Mouse (Mus musculus) megakaryocyte progenitor cell, adult 5-6 weeks (primary cell): Measurements from ENCODE around the gene Psd4. TPM values are rescaled to one million over a fixed set of nuclear protein-coding genes. Genes with fewer than 3 reads are reported as not detected.

ENCODE experiments used
- ATAC-seq: replicated peaks from 2 replicates; pipeline ENCODE4 v1.8.0; 2016; ENCODE audit warnings: mild to moderate bottlenecking, moderate TSS enrichment, inconsistent platforms; ENCODE audit not compliant: poor library complexity
- total RNA-seq, 2 experiments: library from RNA; stranded (forward) in 1 of 2; stranded (reverse) in 1 of 2; fragments of 157-497, 149-512 nt in 1 of 2; fragments of 200-1000 nt in 1 of 2; gene quantifications; 2 replicates each; pipeline versions ENCODE4 v1.2.3 to v1.2.4; 2015 to 2017

The Psd4 gene
- total RNA-seq, 2 experiments from 2014 or later: 43.0 to 81.0 TPM

DNA sequence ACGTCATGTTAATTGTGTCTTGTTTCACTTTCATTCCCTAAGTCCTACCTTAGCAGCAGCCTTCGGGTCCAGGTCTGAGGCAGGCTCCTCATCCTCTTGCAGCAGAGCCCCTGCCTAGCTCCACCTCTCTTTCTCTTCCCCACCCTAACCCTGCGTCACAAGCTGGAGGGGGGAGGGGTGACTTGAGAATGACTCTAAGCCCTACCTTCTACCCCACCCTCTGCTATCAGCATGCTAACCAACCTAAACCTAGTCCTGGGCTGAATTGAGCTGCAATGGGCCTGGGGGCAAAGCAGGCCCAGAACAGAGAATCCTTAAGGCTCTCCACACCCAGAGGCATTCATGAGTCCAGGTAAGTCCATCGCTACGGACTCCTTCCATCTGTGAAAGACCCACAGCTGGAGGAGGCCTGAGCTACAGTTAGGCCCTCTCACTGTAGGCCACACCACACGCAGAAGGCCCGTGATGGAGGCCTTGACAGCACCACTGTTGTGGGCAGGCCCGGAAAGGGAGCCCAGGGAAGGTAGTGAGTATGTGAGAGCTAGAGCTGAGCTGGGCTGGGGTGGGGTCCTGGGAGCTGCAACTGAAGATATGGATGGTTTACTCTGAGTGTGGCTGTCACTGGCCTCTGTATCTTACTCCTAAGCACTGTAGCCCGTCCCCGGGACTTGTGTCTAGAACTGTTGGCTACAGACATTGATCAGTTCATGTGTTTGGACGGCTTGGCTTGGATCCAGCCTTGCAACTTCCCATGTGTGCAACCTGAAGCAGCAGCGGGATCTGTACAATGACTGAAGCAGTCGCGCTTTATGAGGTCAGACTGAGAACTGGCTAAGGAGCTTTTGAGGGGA, 18.0 kb downstream of the Psd4 start:
- peak; percentile 62 for ATAC-seq

DNA sequence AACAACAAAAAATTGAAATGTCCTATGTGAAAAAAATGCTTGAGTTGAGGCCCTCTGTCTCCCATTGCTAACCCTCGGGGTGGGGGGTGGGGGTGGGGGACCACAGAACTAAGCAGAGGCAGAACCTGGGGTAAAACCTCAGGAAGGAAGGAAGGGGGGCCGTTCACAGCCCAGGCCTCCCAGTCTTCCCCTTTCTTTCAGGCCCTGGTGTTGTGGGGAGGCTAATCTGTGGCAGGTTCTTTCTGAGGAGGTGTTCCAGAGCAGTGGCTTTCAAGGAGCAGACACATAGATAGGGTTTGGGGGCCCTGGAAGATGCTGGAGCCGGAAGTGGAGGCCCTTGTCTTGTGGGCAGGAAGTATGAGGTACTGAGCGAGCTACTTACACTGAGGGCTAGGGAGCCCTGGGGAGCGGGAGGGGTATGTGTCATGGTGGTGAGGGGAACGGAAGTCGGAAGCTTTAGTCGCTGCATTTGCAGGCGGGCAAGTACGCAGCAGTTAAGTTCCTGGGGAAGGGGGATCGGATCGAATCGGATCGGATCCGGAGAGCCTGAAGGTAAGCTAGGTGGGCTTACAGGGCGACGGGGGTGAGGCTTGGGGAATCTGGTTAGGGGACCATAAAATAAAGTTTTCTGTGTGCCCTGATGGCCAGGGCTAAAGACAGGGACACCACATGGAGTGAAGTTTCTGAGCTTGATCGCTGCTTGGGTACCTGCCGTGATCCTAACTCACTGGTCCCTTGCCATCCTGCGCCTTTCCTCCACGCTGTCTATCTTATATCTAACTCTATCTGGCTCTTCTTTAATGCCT, 19.0 kb downstream of the Psd4 start:
- ATAC-seq: peak; percentile 59

DNA sequence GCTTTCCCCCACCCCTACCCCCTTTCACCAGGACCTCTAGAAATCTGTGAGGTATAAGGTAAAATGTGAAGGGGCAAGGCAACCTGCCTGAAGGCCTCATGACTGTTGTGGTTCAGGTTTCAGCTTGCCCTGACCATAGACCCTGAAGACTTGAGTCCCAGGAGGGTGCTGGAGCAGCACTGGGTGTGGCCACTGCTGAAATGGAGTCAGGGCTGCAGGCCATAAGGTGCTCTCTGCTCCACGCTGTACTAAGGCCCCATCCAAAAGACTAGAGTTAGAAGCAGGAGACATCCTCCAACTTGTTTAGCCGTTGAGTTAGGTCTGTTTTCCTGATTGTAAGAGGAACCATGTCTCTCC, 19.6 kb downstream of the Psd4 start:
- ATAC-seq: no peak

DNA sequence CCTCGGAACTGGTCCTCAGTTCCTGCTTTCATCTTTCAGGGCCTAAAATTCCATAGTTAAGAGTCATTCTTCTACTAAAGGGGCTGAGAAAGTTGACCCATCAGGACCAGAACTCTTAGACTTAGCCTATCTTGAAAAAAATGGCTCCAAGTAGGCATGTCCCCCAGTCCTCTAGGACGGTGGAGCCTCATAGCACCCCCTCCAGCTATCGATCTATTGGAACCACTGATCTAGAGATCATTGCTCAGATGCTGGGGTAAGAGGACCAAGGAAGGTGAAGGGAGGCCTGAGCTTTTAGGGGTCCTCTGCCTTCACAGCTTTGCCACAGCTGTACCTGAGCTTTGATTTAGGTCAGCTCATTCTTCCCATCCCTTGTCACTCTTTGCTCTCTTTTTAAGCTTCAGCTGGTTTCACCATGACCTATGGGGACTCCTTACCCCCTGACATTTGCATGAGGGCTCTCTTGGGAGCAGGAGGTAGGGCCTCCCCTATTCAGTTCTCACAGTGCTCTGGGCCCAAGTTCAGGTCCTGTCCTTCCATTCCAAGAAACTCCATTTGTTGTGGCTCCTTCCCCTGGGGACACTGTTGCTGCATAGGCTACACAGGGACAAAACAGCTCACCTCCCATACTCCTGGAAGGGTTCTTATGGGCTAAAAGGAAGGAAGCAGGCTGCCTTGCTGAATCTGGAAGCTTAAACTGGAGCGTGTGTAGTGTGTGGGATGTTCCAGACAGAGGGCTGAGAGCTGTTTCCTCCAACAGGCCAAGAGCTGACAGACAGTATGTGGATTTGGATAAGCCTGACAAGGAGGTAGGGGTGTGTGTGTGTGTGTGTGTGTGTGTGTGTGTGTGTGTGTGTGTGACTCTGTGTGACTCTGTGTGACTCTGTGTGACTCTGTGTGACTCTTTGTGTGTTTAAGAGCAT, 20.2 kb downstream of the Psd4 start:
- ATAC-seq: no peak

DNA sequence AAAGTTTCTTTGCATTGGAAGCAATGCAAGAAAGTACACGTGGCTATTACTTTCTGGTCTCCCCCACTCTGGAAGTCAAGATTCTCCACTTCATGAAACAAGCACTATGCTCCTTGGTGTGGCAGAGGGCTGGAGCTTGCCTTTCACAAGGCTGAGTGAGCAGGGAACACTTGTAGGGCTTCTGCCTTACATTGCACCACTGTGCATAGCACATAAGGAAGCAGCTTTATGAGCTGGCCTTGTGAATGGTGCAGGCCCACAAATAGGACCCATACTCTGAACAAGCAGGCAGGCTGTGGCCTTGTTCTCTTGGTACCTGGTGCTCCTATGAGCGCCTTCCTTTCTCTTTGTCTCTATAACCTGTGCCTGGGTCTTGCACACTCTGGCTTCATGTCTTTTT, 25.9 kb downstream of the Psd4 start:
- no peak for ATAC-seq

DNA sequence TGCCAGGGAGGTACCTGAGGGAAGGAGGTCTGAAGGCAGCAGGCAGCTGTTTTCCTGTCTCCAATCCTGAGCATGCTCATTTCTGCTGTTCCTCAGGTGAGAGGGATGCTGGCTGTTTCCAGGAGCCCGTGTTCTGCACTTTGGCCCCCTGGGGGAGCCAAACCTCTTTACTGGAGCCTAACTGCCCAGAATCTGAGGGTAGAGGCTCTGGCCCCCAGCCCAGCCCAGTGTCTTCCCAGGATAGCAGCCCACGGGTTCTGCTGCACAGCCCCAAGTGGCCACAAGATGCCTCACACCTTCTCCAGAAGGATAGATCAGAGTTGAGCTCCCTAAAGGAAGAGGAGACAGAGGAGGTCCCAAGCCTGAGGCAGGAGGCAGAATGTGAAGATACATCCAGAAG, 29.7 kb downstream of the Psd4 start:
- peak; percentile 60 for ATAC-seq

DNA sequence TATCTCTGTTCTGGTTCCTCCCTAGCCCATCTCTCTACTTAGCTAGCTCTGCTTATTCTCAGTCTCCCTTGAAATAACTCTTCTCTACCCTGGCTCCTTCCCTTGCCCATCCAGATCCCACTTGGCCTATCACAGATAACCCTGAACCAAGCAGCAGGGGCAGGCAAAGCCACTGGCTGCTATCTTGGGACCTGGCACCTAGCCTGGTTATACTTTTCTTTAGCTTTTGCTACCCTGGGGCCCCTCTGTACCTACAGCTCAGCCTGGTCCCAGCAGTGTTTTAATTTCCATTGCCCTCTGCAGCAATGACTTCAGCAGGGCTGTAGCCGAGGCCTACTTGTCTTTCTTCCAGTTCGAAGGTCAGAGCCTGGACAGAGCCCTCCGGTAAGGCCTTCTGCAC, 33.3 kb downstream of the Psd4 start:
- no peak for ATAC-seq

DNA sequence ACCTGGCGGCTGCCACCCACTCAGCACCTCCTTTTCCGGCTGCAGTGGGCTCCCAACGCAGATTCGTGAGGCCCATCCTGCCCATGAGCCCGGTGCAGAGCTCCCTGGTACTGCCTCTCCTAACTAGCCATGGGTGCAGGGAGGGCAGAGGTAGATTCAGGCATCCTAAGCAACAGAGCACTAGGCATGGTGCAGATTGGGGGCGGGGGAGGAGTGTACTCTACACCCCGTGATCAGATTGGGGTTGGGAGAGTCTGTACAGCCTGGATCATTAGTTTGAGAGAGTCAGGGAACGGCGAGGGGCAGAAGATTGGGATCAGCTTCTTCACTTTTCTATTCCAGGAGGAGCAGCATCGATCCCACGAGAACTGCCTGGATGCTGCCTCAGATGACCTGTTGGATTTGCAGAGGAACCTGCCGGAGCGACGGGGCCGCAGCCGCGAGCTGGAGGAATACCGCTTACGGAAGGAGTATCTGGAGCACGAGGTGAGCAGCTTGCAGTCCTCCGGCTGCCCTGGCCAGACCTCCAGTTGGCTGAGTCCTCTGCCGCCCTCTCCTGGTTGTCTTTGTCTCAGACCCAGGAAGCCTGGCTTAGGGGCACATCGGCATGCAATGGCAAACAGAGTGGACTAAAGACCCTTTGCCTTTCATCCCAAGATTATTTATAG, 38.1 kb downstream of the Psd4 start:
- peak; percentile 83 for ATAC-seq

DNA sequence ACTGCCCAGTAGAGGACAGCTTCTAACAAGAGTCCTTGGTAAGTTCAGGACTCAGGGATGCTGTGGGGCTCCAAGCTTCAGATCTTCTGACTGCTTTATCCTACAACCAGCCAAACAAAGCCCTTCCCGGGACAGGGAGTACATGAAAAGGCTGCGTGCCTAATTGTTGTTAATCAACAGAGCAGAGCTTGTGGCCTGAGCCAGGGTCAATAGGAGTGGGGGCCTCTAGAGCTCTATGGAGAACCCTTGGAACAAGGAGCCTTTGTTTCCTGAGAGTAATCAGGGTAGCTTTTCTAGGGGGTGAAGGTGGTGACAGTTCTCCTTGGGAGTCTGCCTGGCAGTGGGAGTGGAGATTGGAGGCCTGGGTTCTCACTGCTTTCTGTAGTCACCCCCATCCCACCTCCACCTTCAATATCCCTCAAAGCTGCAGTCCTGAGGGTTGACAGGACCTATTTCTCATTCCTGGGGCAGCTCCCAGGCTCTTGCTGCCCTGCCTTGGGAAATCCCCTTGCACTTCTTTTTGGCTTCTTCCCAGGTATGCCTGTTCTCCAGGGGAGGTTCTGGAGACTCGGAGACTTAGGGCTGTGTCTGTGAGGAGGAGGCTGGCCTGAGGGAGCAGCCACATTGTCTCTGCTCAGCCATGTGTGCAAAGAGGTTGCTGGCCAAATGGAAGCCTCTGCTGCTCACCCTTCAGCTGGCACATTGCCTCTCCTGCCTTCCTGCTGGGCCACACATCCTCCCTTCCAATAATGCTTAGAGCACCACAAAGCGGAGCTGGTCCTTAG, 40.5 kb downstream of the Psd4 start:
- ATAC-seq: no peak

DNA sequence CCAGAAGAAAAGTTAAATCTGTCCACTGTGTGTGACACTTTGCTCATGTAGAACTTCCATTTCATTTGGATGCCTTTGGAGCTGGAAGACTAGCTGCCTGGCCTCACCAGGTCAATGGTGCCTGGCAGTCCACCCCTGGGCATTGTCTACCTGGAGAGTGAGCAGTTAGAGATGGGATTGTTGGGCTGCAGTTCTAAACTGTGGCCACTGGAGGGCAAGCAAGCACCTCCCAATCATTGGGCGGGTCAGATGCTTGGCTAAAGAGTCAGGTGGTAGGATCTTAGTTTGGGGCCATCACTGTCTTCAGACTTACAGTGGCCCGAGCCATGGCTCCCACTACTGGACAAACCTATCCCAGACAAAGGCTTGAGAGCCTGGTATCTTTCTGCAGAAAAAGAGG, 41.8 kb downstream of the Psd4 start:
- ATAC-seq: peak; percentile 82

DNA sequence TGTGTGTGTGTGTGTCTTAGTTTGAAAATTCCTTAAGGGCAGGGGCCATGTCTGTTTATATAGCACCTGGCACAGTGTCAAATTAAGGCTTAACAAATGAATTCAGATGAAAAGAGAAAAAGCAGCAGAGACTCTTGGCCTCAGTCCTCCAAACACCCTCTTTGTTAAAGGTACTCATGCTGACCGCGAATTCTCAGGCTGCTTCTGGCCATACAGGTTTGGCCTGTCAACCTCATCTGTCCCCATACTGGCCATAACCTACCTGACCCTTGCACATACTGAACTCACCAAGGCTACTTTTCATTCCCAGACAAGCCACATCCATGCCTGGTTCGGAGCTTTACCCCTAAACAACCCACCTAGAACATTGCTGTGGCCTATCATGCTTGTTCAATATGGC, 45.8 kb downstream of the Psd4 start:
- no peak for ATAC-seq

DNA sequence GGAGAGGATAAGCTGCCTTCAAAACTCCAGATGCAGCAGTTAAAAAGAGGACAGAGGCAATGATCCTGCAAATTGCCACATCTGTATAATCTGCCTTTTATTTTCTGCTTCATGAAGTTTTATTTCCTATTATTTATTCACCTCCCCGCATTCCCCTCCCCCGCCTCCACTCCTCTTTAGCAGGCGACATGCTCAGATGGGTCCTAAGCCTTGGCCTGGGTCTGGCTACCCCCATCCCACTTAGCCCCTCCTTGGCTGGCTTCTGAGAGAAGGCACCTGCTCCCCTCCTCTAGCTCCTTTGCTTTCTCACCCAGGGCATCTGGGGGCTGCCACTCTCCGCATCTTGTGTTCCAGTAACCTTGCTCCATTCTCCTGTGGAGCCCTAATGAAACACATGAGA, 46.3 kb downstream of the Psd4 start:
- no peak for ATAC-seq

DNA sequence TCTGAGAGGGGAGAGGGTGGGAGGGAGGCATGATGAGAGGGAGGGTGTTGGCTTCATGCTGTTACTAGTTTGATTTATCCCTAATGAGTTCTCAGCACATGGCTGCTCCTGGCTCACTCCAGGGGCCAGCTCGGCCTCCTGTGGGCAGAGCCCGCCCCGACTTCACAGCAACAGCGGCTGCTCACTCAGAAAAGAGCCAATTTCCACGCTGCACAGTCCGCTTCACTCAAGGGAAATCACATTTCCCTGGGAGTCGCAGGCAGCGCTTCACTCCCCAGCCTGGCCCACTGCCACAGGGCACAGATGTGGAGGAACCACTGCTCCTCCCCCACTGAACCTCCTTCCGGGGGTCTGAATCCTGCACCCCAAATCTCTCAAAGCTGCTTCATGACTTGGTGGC, 49.3 kb downstream of the Psd4 start:
- ATAC-seq: no peak

DNA sequence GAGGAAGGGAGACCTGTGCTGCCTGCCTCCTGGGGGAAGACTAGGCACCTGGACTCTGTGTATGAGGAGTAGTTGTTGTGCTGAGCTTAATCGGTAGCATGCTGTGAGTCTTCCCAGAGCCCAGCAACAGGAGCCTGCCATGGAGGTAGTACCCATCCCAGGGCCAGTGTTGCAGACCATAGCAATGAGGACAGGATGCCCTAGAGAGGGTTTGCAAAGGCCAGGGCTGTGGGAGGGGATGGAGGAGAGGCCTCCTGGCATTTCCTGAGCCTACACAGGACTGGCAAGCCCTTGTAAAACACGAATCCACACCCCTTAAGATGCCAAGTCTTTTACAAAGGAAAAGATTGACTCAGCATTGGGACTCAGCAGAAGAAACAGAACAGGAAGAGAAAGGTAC, 49.7 kb downstream of the Psd4 start:
- ATAC-seq: no peak

DNA sequence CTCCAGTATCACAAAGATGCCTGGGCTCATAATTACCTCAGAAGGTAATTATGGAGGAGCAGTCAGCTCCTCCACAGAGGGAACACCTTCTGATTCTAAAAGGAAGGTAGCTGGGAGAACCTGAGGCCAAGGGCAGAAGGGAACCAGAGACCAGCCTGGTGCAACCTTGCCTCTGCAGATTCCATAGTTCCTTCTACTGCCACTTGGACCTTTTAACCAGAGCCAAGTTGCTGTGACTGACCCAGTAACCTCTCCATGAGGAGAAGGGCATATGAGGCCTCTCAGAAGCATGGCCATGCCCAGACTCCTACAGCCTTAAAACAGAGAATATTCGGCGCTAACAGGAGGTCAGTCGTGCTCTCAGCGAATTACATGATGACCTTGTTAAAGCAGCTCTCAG, 50.2 kb downstream of the Psd4 start:
- no peak for ATAC-seq

DNA sequence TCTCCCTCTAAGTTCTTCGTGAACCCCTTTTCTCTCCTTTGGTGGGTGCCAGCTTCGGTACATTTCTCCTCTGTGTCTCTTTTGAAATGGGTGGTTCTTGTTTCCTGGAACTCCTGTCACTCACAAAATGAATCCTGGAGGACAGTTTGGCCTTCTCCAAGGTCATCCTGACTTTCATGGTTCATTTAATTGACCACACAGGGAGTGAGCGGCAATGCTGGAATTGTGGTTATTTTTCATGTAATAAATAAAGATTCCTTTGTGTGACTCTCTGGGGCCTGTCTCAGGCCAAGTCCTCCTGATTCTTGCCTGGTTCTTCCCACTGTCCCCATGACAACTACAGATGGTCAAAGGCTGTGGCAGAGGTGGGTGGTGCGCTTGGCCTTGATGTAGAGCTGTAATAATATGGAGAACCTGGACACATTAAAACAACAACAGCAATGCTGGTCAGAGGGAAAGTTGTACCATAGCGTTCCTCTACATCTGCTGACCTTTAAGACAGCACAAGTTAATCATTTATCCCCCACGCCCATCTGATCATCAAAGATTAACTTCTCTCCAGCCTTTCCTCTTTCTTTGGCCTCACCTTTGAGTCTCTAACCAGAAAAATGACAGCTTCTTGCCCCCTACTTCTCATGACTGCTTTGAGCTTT, 54.0 kb downstream of the Psd4 start:
- ATAC-seq: no peak

DNA sequence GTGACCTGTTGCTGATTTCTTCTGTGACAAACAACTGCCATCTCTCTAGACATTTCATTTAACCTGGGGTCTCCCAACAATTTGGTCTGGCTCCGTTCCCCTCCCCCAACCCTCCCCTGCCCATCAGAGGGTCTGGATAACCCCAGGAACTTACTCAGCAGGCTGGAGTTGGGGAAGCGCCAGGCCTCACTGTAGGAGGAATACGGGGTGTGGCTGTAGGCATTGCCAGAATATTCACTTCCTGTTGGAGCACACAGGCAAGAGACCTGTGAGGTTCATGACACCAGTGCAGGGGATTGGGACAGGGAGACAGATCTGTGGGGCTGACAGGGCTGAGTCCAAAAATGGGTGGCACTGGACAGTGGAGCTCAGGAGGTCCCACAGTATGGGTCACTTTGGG, 55.4 kb downstream of the Psd4 start:
- ATAC-seq: no peak

DNA sequence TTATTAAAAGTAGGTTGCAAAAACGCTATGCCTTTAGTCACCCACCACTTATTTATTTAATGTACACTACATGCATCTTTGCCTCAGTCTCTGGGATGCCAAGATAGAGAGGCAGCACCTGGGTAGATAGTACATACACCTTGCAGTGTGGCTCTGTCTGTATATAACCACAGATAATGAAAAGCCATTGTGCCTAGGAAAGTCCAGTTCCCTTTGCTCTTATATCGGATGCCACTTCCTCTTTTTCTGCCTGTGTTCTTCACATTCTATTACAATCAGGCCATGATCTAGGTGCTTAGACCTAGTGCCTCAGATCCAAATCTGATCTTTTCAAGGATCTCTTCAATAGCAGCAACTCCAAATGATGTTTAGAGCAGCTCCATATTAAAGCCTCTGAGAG, 58.2 kb downstream of the Psd4 start:
- peak; percentile 55 for ATAC-seq

DNA sequence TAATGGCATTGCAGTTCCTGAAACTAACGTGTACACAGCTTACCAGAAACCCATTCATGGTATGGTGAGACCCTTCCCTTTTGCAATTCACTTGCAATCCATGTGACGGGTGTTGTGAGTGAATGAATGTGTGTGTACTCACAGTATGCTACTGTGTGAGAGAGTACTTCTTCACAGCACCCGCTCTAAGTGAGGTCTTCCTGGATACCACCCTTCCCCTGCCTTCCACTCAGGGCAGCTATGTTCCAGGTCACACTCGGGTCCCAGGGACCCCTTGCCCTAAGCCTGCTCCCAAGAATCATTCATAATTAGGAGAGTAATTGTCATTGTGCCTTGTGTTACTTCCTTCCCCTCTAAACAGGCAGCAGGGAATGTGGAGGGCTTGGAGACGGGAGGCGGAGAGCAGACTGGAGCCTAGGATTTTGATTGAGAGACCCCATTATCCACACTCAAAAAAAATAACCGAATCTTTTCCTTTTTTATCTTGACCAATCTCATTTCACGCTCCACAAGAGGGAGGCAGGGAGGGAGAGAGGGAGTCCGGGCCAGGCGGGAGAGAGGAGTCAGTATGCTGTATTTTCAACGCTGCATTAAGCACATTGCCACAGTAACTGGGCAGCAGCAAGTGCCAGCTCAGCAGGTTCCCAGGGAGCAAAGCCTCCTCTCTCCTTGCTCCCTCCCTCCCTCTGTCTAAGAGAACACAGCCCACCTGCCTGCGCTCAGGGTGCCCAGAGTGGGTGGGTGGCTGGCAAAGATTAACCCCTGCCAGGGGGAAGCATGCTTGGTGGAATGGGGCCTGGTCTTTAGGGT, 60.7 kb downstream of the Psd4 start:
- no peak for ATAC-seq
